Mouse (Mus musculus) adrenal gland (tissue): ENCODE data around the gene Ralgps1.
"Not testable (repeated sequence)": the region's sequence is repeated elsewhere in the genome, so short reads cannot be mapped to it uniquely, and the experiment has no call there.

ENCODE experiments used
- intact Hi-C: fragments of 180-260 bp; cut with DNase I; formaldehyde crosslinking; loops from one replicate; pipeline ENCODE4 v1.15.1; 2025
- microRNA-seq, 2 experiments: library from miRNA; unstranded; fragments of <30 nt; microRNA quantifications; one replicate each; pipeline ENCODE4; 2019

Gene Ralgps1

DNA sequence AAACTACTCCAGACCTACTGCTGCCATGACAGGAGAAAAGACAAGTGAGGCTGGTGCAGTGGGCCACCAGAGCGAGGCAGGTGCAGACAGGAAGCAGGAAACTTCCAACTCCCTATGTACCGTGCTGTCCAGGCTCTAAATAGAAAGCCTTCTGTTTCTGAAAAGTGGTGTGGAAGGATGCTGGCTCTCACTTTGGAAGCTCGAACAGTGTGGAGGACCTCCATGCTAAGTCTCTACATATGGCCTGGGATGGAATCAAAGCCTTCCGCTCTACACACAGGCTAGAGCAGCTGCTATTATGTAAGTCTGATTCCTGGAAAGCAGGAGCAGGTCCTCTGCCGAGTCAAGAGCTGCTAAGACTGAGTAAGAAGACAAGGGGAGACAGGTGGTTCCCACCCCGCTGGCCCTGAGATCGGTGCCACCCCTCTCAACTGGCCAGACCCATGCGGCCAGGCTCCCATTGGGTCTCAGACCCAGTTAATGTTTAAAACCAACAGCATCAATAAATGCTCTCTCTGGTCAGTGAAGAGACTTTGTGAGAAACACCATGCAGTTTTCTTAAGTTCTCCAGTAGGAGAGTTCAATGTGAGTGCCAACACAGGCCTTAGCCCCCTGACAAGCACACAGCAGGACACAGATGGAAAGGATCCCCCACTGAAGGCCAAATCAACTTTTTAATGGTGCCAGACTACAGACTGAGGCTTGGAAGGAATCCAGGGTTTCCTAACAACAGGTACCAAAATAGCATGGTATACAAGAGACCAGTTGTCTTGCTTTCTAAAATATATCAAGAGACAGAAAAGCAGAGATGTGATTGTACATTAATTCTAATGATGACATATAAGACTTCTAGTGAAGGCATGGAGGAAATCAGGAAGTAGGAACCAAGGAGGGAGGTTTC, 280.4 kb downstream of the Ralgps1 start:
- intact Hi-C loops = no loop called here

DNA sequence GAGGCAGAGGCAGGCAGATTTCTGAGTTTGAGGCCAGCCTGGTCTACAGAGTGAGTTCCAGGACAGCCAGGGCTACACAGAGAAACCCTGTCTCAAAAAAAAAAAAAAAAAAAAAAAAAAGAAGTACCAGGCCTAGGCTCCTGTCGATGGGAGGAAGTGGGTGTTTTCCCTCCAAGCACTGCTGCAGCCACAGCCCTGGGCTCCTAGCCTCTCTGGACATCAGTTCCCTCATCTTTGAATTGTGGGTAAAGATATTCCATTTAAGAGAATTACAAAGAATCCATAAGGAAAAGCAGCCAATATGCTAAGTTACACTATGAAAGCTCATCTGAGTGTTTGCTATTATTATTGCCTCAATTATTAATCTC, 281.3 kb downstream of the Ralgps1 start:
- intact Hi-C loops = not testable (repeated sequence)

GRCm38 (mm10) chr2:33089356-33090032, 281.8 kb downstream of the Ralgps1 start:
- intact Hi-C loops = no loop called here

DNA sequence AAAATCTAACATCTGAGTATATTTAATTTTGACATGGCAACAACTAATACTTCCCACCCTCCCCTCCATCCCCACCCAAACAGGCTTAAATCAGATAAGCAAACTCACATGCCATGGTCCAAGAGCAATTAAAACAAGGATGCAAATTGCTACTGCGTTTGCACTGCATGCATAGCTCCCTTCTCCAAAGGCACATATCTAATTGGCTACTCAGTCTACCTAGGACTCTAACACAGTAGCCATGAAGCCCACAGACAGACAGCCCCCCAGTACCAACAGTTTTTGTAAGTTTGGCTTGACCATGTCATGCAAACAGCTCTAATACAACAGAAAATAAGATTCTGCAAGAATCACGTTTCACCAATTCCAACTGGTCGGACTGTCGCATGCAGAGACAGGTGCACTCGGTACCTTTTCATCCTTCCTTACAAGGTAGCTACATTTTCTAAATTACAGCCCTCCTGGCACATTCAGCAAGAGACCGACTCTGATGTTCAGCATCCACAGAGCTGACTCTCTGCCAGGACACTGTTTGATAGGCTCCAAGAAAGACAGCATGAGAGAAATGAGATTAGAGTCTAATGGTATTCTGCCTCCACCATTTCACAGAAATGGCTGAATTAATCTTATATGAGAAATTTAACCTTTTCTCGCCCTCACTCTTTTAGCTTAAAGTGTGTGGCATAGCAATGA, 284.5 kb downstream of the Ralgps1 start:
- intact Hi-C loops = no loop called here

DNA sequence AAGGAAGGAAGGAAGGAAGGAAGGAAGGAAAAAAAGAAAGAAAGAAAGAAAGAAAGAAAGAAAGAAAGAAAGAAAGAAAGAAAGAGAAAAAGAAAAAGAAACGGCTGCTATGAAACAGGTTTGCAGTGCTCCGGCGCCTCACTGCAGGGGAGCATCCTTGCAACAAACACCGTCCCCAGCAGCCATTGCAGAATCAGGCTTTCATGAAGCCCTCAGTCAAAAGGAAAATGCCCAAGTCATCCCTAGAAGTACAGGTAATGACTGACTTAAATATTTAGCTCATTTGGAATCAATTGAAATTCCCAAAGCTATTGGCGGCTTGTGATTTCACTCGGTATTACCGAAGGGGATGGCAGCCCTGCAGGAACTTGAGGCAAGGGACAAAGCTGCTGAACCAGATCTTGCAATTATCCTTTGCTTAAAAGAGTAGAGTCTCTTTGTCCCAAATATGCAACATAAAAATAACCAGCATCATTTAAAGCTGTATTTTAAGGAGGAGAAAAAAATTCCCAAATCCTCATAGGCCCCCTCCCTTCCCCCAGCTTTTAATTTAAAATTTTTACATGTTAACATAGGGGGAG, 285.2 kb downstream of the Ralgps1 start:
- intact Hi-C loops = no loop called here

DNA sequence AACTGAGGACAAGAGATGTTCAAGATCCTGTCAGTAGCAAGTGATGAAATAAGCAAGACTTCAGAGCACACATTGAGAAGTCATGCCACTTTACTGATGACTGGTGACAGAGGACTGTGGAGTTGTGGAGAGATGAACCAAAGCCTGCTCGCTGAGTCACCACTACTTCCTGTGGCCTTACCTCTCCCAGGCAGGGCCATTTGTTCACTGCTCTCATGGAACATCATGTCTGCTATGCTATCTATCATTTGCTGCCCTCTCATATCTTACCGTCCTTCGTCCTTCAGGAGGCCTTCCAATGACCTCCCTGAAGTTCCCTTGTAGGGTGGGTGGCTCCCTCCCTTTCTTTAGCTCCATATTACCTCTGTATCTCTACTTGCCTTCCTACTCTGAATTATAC, 287.1 kb downstream of the Ralgps1 start:
- intact Hi-C loops = no loop called here

Small RNA genes within 50 kb of the gene (microRNA-seq; reads per million reads assigned to microRNA genes)
- gene Gm25998 = 0 reads per million in 2 experiments
